Mouse (Mus musculus) CH12.LX (cell line): ENCODE data around the gene Nxpe5. TPM values are rescaled to one million over a fixed set of nuclear protein-coding genes. Genes with fewer than 3 reads are reported as not detected.

Experiments
- DNase-seq: peaks from one replicate; pipeline ENCODE4 v3.0.0-alpha.2; 2013; ENCODE audit errors: extremely low read depth
- H3K27ac ChIP-seq: 2 replicates; pipeline ENCODE4 v1.5.1; 2012; ENCODE audit warnings: low read depth, mild to moderate bottlenecking, control low read depth, moderate library complexity; ENCODE audit not compliant: insufficient read depth
- H3K27me3 ChIP-seq: replicated peaks from 2 replicates; pipeline ENCODE3; 2012; ENCODE audit warnings: inconsistent platforms
- H3K36me3 ChIP-seq, 2 experiments: replicated peaks in 1 of 2; 2 replicates each; pipeline versions ENCODE3 to v1.6.1; 2012; ENCODE audit warnings: inconsistent platforms in 1 of 2, low read length in 1 of 2, mild to moderate bottlenecking in 1 of 2, mixed read lengths in 1 of 2, moderate library complexity in 1 of 2; ENCODE audit not compliant: control insufficient read depth in 1 of 2, insufficient read depth in 1 of 2
- H3K4me1 ChIP-seq, 2 experiments: 2 replicates each; pipeline ENCODE4 v1.6.1; 2012; ENCODE audit warnings: inconsistent platforms in 1 of 2, moderate library complexity in 1 of 2; ENCODE audit not compliant: insufficient read depth in 2 of 2, control insufficient read depth in 1 of 2
- H3K4me2 ChIP-seq: 2 replicates; pipeline ENCODE4 v1.6.1; 2012; ENCODE audit warnings: low read depth, mild to moderate bottlenecking, control low read depth; ENCODE audit not compliant: poor library complexity, insufficient read depth, severe bottlenecking
- H3K4me3 ChIP-seq, 3 experiments: fragments of 150-350 bp in 1 of 3; sonication (generic) in 1 of 3; replicated peaks in 1 of 3; 2 replicates each; pipeline versions ENCODE3 to v1.5.1; 2011 to 2012; ENCODE audit warnings: low read depth in 2 of 3, low read length in 2 of 3, mild to moderate bottlenecking in 2 of 3, moderate library complexity in 2 of 3, control low read depth in 1 of 3, improper control_type of control experiment in 1 of 3, inconsistent platforms in 1 of 3, mixed read lengths in 1 of 3; ENCODE audit not compliant: poor library complexity in 1 of 3
- H3K79me2 ChIP-seq: replicated peaks from 2 replicates; pipeline ENCODE4 v1.6.1; 2012; ENCODE audit warnings: mild to moderate bottlenecking, moderate library complexity; ENCODE audit not compliant: control insufficient read depth, poor library complexity, insufficient read depth, severe bottlenecking; ENCODE audit errors: extremely low read depth
- H3K9ac ChIP-seq: 2 replicates; pipeline ENCODE4 v1.6.1; 2012; ENCODE audit warnings: low read depth, mild to moderate bottlenecking, control low read depth, moderate library complexity; ENCODE audit not compliant: insufficient read depth
- H3K9me3 ChIP-seq: replicated peaks from 2 replicates; pipeline ENCODE3; 2012; ENCODE audit warnings: low read length, inconsistent platforms, mixed read lengths
- BHLHE40 ChIP-seq: IDR thresholded peaks from 2 replicates; pipeline ENCODE4 v1.6.1; 2011; ENCODE audit warnings: mild to moderate bottlenecking, low read depth, low read length, improper control_type of control experiment
- E2F4 ChIP-seq: IDR thresholded peaks from 2 replicates; pipeline ENCODE4 v1.6.1; 2011; ENCODE audit warnings: low read depth, low read length, improper control_type of control experiment; ENCODE audit not compliant: insufficient replicate concordance
- ELF1 ChIP-seq: IDR thresholded peaks from 2 replicates; pipeline ENCODE4 v1.6.1; 2014; ENCODE audit warnings: low read depth, mild to moderate bottlenecking, inconsistent platforms, low read length, improper control_type of control experiment
- EP300 ChIP-seq: IDR thresholded peaks from 2 replicates; pipeline ENCODE4 v1.6.1; 2011; ENCODE audit warnings: low read length, improper control_type of control experiment
- ETS1 ChIP-seq: conservative IDR thresholded peaks from 2 replicates; pipeline ENCODE4 v1.6.1; 2012; ENCODE audit warnings: low read depth, mild to moderate bottlenecking, inconsistent platforms, low read length, improper control_type of control experiment, moderate library complexity
- GABPA ChIP-seq: IDR thresholded peaks from 2 replicates; pipeline ENCODE4 v1.6.1; 2012; ENCODE audit warnings: low read depth, low read length, improper control_type of control experiment, inconsistent platforms; ENCODE audit not compliant: insufficient replicate concordance
- HCFC1 ChIP-seq: IDR thresholded peaks from 2 replicates; pipeline ENCODE4 v1.6.1; 2012; ENCODE audit warnings: low read depth, mild to moderate bottlenecking, inconsistent platforms, low read length, improper control_type of control experiment
- KAT2A ChIP-seq: IDR thresholded peaks from 2 replicates; pipeline ENCODE4 v1.6.1; 2012; ENCODE audit warnings: low read length, improper control_type of control experiment, inconsistent platforms; ENCODE audit not compliant: insufficient replicate concordance
- MAX ChIP-seq: IDR thresholded peaks from 2 replicates; pipeline ENCODE4 v1.6.1; 2011; ENCODE audit warnings: low read length, improper control_type of control experiment
- MEF2A ChIP-seq: IDR thresholded peaks from 2 replicates; pipeline ENCODE4 v1.6.1; 2014; ENCODE audit warnings: low read depth, mild to moderate bottlenecking, inconsistent platforms, low read length, improper control_type of control experiment, borderline replicate concordance
- MXI1 ChIP-seq: IDR thresholded peaks from 2 replicates; pipeline ENCODE4 v1.6.1; 2011; ENCODE audit warnings: mild to moderate bottlenecking, low read depth, low read length, improper control_type of control experiment
- NRF1 ChIP-seq: IDR thresholded peaks from 2 replicates; pipeline ENCODE4 v1.6.1; 2014; ENCODE audit warnings: low read depth, mild to moderate bottlenecking, inconsistent platforms, low read length, improper control_type of control experiment, moderate library complexity
- PAX5 ChIP-seq: IDR thresholded peaks from 2 replicates; pipeline ENCODE4 v1.6.1; 2012; ENCODE audit warnings: low read length, inconsistent platforms, mixed read lengths
- RAD21 ChIP-seq: IDR thresholded peaks from 2 replicates; pipeline ENCODE4 v1.6.1; 2011; ENCODE audit warnings: low read depth, mild to moderate bottlenecking, low read length, improper control_type of control experiment, moderate library complexity
- SMC3 ChIP-seq: IDR thresholded peaks from 2 replicates; pipeline ENCODE4 v1.6.1; 2011; ENCODE audit warnings: low read depth, low read length, improper control_type of control experiment
- TBP ChIP-seq: conservative IDR thresholded peaks from 2 replicates; pipeline ENCODE4 v1.6.1; 2011; ENCODE audit warnings: low read depth, low read length, improper control_type of control experiment
- UBTF ChIP-seq: IDR thresholded peaks from 2 replicates; pipeline ENCODE4 v1.6.1; 2012; ENCODE audit warnings: low read depth, mild to moderate bottlenecking, inconsistent platforms, low read length, improper control_type of control experiment, moderate library complexity
- USF1 ChIP-seq: IDR thresholded peaks from 2 replicates; pipeline ENCODE4 v1.6.1; 2014; ENCODE audit warnings: low read depth, mild to moderate bottlenecking, inconsistent platforms, low read length, improper control_type of control experiment
- ZKSCAN1 ChIP-seq: IDR thresholded peaks from 2 replicates; pipeline ENCODE4 v1.6.1; 2012; ENCODE audit warnings: low read depth, inconsistent platforms, low read length, improper control_type of control experiment, borderline replicate concordance
- dilution Hi-C: fragments of 300-500 bp; cut with MboI; formaldehyde crosslinking; loops from 2 replicates; pipeline ENCODE4 v1.14.3; 2020; ENCODE audit warnings: low sequenced_read_pairs; ENCODE audit not compliant: extremely low pct_unique_long_range_greater_than_20kb, extremely low pct_ligation_motif_present
- in situ Hi-C: fragments of 300-500 bp; cut with MboI; formaldehyde crosslinking; loops from 3 replicates; pipeline ENCODE4 v1.14.3; 2019; ENCODE audit warnings: low sequenced_read_pairs, low pct_ligation_motif_present, low pct_unique_long_range_greater_than_20kb, mixed read lengths
- polyA plus RNA-seq: library from polyadenylated mRNA; unstranded; fragments of >175 nt; gene quantifications from 2 replicates; pipeline ENCODE4 v1.2.1, GENCODE M21; 2012; ENCODE audit warnings: low read depth; ENCODE audit not compliant: insufficient read length
- total RNA-seq, 2 experiments: library from RNA; depleted of rRNA; stranded (reverse); fragments of 300-350 nt in 1 of 2; fragments of >200 nt in 1 of 2; gene quantifications; 2 replicates each; pipeline ENCODE4 v1.2.3; 2012 to 2014

Gene Nxpe5
- total and polyA plus RNA-seq, 3 experiments = not detected

GRCm38 (mm10) chr5:138291638-138292037, 65.9 kb downstream of the Nxpe5 start:
- TF ChIP-seq MXI1 (no peak), UBTF (no peak), BHLHE40 (no peak), ZKSCAN1 (no peak)
- no peak overlapping the region for H3K4me2 ChIP-seq
- H3K27me3 ChIP-seq = peaks cover 13% of the 10 kb centered on the region
- DNase-seq = no peak
- dilution Hi-C loops (no loop called here), in situ Hi-C loops (no loop called here)
- H3K9me3 ChIP-seq = peaks cover 2% of the 10 kb centered on the region
- H3K79me2 ChIP-seq = no peaks in the 10 kb centered on the region
- H3K9ac ChIP-seq = no peak overlapping the region
- no peak overlapping the region for H3K4me3 ChIP-seq
- H3K4me1 ChIP-seq = no peaks in the 10 kb centered on the region
- H3K36me3 ChIP-seq = no peaks in the 10 kb centered on the region
- no peak overlapping the region for H3K27ac ChIP-seq

- Histone ChIP-seq H3K27ac (no peak overlapping the region), H3K79me2 (no peaks in the 10 kb centered on the region), H3K4me3 (no peak overlapping the region), H3K36me3 (no peaks in the 10 kb centered on the region), H3K9ac (no peak overlapping the region), H3K27me3 (peaks cover 23% of the 10 kb centered on the region), H3K4me1 (no peaks in the 10 kb centered on the region), H3K4me2 (no peak overlapping the region), H3K9me3 (no peaks in the 10 kb centered on the region)
- no peak for TF ChIP-seq EP300
- no peak for TF ChIP-seq KAT2A
- TF ChIP-seq ELF1 = no peak
- TF ChIP-seq MEF2A = no peak
- no peak for TF ChIP-seq RAD21
- no peak for TF ChIP-seq SMC3
- no peak for TF ChIP-seq NRF1
- no peak for TF ChIP-seq HCFC1
- TF ChIP-seq GABPA = no peak
- no peak for TF ChIP-seq ETS1
- TF ChIP-seq PAX5 = no peak
- TF ChIP-seq USF1 = no peak
- no peak for TF ChIP-seq TBP
- TF ChIP-seq MAX = no peak
- no peak for TF ChIP-seq ZKSCAN1
- no peak for TF ChIP-seq E2F4
- dilution Hi-C loops (no loop called here), in situ Hi-C loops (no loop called here)
- no peak for DNase-seq
Observed at GRCm38 (mm10) chr5:138294158-138294557, 68.5 kb downstream of the Nxpe5 start.
